Mouse (Mus musculus): ENCODE measurements around the gene Gm28035. TPM values are rescaled to one million over a fixed set of nuclear protein-coding genes. Genes with fewer than 3 reads are reported as not detected.

Gm28035 gene
- under 1 TPM in 1 of 2 experiments, not detected in 1; 0.20 TPM for total RNA-seq (2023)

DNA sequence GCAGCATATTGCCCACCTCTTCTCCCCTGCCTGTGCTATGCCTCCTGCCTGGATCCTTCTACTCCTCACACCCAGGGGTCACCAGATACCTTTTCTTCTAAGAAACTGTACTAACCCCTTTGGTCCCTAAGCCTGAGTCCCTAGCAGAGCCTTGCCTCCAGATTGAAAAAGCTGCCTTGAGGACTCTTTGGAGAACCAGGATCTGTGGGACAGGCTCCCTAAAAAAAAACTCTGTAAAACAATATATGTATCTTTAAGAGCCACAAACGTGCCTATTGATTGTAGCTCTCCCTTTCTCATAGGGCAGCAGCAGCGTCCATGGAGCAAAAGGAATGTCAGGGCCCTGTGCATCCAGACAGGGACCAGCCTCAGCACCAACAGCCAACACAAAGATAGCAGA lies at the start of gene Gm28035:
Gm28035 (plus strand) TSS at position 301 of the 400 bp plus-strand sequence.

DNA sequence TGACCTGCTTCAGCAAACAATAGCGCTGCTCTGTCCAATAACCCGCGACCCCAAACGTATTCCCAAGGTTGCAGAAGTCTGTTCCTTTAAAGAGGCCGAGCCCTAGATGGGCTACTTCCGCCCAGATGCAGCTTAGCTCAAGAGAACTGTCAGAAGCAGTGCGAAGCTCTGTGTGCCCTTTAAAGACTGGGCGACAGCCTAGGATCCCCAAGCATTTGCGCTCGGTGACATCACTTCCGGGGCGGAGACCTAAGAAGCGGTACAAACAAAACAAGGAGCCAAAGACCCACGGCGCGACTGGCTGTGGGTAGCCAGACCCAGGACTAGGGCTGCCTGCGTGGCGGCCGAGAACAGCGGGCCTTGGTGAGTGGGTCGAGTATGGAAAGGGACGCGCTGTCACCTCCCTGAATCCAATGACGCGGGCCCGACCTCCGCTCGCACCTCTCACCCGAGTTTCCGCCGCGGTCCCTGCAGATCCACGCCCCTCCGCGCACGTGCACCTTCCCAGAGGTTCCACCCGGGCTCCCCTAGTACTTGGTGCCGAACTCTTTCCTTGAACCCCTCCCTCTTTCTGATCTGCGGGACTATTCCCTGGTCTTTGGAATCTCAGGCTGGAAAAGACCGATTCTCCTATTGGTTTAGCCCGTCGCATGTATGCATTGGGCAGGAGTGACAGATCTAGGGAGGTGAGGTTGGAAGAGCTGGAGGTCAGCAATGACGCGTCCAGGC lies 34.6 kb upstream of the Gm28035 start, which contains the start of gene Kyat1:
Kyat1 (minus strand) TSS at position 219 of the 729 bp plus-strand sequence.

DNA sequence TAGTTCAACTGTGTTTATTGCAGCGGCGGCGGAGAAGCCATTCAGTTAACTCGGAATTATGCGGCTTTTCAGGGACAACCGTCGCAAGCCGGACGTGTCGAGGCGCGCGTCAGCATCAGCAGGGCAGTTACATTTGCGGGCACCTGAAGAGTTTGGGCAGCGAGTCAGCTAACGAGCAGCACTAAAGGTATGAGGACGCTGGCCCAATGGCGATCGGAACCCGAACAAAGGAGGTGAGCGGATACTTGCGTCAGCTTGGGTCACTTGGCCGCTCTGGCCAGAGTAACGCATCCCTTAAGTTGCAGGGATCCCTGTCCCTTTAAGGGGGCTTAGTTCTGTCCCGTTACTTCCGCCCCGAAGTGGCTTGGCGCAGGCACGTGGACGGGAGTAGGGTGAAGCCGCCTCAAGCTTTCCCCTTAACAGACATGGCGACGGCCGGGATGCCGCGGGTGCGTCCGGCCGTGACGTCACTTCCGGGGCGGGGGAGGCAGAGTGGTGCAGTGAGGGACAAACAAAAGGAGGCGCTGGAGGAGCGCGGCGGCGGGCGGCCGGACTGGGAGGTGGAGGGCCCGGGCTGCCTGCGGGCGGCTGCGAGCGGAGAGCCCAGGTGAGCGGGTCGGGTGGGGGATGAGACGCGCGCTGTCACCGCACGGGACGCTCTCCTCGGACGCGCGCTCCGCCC lies 3.0 kb upstream of the Gm28035 start, which contains the start of gene Lrrc8a:
Lrrc8a (plus strand) TSS at position 517 of the 682 bp plus-strand sequence.

DNA sequence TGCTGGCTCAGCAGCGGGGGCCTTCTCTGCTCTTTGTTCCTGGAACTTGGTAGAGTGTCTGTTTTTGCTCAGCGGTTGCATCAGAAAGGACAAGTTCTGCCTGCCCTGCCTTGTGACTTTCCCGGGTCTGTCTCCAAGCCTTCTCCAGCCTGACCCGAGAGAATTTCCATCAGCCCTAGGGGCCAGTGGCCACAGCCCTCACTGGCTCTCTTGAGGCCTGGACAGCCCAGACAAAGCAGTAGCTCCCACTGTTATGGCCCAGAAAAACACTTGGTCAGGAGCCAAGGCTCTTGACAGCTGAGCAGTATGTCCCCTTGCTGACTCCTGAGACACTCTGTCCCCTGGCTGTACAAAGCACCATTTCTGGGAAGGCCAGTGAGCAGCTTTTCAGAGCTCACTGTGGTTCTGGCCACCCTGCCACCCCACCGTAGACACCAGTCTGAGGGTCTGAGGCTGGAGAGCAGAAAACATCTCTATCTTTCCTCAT lies 25.4 kb downstream of the Gm28035 start, which contains the start of gene Phyhd1:
Phyhd1 (plus strand) TSS at position 437 of the 487 bp plus-strand sequence.

DNA sequence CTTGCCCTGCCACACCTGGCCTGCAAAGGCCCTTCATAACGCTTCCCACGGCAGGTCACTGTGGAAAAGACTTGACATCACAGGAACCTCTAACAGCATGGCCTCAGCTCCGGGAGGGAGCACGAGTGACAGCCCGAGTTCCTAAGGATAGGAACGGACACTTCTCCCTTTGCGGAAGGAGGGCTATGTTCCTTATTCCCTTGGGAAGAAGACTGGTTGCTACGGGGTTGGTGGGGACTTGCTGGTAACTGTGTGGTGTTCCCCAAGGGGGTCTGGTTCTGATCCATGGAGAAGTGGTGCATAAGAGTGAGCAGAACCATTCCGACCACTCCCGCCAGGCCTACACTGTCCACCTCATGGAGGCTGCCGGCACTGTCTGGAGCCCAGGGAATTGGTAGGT lies 40.4 kb downstream of the Gm28035 start, which contains the start of gene Gm28038:
Gm28038 (plus strand) TSS at position 301 of the 400 bp plus-strand sequence.

DNA sequence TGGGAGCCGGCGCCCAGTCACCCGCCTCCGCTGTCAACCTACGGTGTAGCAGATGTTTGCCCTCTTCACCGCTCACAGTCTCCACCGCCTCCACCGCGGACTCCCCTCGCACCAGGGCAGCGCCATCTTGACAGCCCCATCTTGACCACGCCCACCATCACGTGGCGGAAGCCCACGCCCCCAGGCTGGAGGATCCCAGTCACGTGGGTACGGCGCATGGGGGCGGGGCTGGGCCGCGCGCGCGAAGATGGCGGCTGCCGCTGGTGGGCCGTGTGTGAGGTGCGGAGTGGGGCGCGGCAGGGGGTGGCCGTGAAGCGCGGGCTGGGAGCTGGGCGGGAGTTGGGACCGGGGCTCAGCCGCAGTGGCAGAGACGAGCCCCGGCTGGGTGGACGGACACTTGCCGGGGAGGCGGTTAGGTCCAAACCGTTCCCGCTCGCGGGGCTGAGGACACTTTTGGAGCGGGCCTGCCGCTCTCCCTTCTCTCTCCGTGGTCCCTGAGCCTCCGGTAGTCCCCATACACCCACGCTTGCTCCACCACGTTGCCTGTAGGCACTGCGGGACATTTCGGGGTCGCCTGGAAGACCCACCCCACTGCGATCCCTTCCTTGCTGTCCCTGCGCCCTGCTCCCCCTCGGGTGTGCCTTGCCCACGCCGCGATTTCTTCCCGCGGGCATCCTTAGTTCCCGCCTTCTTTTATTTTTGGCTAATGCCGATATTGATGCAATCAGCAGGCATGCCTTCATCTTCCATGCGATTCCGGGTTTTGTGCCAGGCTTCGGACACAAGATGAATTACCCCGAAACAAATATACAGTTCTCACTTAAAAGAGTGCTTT lies 46.0 kb downstream of the Gm28035 start, which contains the start of the genes Dolk and Nup188:
Dolk (minus strand) TSS at position 143 of the 835 bp plus-strand sequence.
Nup188 (plus strand) TSS at position 206 of the 835 bp plus-strand sequence.

Other genes starting within 250 kb of the Gm28035 start
- 1 to 10 TPM; 2.3 to 3.8 TPM for gene Wdr34, start 191.7 kb upstream of the Gm28035 start, total RNA-seq (2023)
- 100 to 1,000 TPM; 135 to 140 TPM for gene Set, start 183.2 kb upstream of the Gm28035 start, total RNA-seq (2023)
- gene Pkn3, start 162.9 kb upstream of the Gm28035 start, total RNA-seq (2023): 1 to 10 TPM; 7.1 to 7.3 TPM
- gene Zdhhc12, start 146.9 kb upstream of the Gm28035 start, total RNA-seq (2023): 10 to 100 TPM; 10.5 to 13.7 TPM
- gene Zer1, start 116.0 kb upstream of the Gm28035 start, total RNA-seq (2023): 10 to 100 TPM; 31.5 to 33.2 TPM
- gene Tbc1d13, start 106.8 kb upstream of the Gm28035 start, total RNA-seq (2023): 10 to 100 TPM; 54.5 to 57.4 TPM
- gene Endog, start 69.1 kb upstream of the Gm28035 start, total RNA-seq (2023): 1 to 10 TPM; 1.3 to 2.3 TPM
- 1 to 10 TPM; 8.3 to 9.2 TPM for gene Spout1, start 62.1 kb upstream of the Gm28035 start, total RNA-seq (2023)
- 1 to 10 TPM; 2.5 to 4.1 TPM for gene Kyat1, start 34.7 kb upstream of the Gm28035 start, total RNA-seq (2023)
- gene Lrrc8a, start 2.9 kb upstream of the Gm28035 start, total RNA-seq (2023): 10 to 100 TPM; 16.5 to 16.8 TPM
- gene Phyhd1, start 25.6 kb downstream of the Gm28035 start, total RNA-seq (2023): 1 to 10 TPM in 1 of 2 experiments, under 1 TPM in 1; 0.68 to 2.1 TPM
- 1 to 10 TPM in 1 of 2 experiments, not detected in 1; 1.5 TPM for gene Gm28038, start 40.5 kb downstream of the Gm28035 start, total RNA-seq (2023)
- 1 to 10 TPM; 4.8 to 5.2 TPM for gene Dolk, start 45.8 kb downstream of the Gm28035 start, total RNA-seq (2023)
- 10 to 100 TPM; 32.3 to 32.4 TPM for gene Nup188, start 45.8 kb downstream of the Gm28035 start, total RNA-seq (2023)
- gene Sh3glb2, start 118.8 kb downstream of the Gm28035 start, total RNA-seq (2023): 10 to 100 TPM; 18.7 to 19.1 TPM
- gene Miga2, start 123.7 kb downstream of the Gm28035 start, total RNA-seq (2023): 1 to 10 TPM; 5.3 to 8.0 TPM
- gene Dolpp1, start 151.7 kb downstream of the Gm28035 start, total RNA-seq (2023): 10 to 100 TPM; 10.7 to 12.4 TPM
- gene Crat, start 175.2 kb downstream of the Gm28035 start, total RNA-seq (2023): 10 to 100 TPM; 29.9 to 34.0 TPM
- 100 to 1,000 TPM; 107 to 122 TPM for gene Ptpa, start 175.5 kb downstream of the Gm28035 start, total RNA-seq (2023)
- gene Ier5l, start 233.7 kb downstream of the Gm28035 start, total RNA-seq (2023): under 1 TPM; 0.49 to 0.57 TPM

Measured in neutrophil, adult 83 days (primary cell).